Mouse (Mus musculus) liver (tissue): ENCODE measurements around the gene Cblb.

Experiments used
- DNase-seq: peaks from one replicate; pipeline ENCODE4 v3.0.0-alpha.2; 2020; ENCODE audit warnings: mixed read lengths

Cblb gene

DNA sequence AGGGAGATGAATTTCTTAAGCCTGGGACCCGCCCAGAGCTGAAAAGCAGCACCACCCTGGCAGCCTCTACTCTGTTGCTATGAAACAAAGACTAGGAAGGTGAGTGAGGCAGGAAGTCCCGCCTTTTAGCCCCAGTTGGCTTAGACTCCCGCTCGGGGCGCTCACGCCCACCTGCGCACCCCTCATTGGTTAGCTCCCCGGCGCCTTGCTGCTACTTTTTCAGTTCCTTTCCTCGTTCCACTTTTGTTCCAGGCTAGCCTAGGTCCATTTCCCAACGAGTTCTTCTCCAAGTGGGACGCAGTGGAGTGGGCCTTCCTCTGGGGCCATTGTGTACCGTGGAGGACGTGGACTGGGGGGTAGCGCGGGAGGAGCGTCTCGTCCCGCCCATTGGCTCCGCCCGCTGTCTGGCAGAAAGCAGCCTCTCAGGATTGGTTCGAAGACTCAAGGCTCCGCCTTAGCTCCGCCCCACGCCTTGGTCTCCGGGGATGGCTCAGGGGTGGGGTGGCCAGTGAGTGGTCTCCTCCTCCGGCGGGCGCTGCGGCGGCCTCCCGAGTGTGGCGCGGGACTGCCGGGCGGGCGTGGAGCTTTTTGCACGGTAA is at the start of gene Cblb:
Gene Cblb, plus strand, starts transcription at position 135 of the 599 bp plus-strand sequence.
- DNase-seq, result peak; percentile 98

DNA sequence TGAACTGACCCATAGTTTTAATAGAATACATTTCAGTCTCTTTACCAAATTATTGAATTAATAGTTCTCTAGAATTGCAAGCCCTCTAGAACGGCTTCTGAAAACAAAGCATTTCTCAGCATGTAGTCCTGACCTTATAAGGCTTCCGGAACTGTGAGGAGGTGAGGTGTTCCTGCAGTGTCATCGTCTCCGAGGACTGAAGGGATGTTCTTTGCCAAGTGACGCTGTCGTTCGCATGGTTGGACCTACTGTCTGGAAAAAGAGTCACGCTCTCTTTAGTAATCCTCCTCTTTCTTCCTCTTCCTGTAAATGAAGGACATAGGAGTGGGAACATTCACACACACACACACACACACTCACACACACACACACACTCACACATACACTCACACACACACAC is 45.6 kb upstream of the Cblb start:
- no peak for DNase-seq

DNA sequence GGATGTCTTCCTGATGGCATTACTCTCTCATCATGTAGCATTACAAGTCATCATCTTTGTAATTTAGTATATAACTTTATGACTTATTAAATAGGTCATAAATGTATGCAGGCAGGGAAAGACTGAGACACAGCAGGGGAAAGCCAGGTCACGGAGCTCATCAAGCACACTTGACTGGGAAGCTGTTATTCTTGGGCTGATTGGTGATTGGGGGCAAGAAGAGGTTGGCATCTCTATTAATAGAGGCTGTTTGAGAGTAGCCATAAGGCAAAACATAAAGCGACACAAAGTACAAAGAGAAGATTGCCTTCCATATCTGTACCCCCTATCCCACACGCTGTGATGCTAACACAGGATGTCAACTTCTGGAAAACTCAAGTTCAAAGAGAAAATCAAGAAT is 44.8 kb upstream of the Cblb start:
- no peak for DNase-seq

DNA sequence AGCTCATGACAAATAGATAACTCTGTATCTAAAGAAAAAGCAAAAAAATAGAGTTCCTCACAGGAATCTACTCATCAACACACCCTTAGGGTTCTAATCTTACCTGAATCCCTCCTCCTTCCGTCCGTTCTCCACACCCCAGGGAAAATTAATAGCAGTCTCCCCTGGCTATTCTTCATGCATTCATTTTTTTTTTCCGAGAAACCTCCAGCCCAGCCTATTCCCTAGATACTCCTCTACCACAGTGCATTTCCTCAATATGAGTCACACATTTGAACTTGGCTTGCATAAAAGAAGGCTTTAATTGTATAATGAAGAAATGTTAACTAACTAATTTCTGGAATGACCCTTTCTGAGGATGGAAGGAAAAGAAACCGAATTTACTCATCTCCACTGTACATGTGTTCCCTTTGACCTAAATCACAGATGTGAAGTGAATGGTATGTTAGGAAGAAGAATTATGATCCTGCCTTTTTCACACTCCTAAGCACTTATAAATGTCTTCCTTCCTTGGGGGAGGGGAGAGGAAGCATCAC is 43.9 kb upstream of the Cblb start:
- no peak for DNase-seq

DNA sequence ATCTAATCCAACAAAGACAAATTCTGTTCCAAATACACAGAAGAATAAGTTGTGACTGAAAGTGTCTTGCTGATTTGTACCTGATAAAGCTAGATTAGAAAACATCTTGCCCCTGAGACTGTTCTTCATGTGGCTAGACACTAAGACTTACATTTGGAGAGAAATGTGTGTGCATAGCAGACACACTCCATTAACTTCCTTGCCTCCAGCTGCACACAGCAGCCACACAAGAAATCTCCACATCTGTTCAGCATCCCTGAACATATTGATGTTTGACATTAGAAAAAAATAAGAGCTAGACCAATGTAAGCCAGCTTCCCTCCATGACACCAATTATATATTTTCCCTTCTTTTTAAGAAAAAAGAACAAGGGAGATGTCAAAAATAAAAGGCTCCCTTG is 43.0 kb upstream of the Cblb start:
- no peak for DNase-seq

DNA sequence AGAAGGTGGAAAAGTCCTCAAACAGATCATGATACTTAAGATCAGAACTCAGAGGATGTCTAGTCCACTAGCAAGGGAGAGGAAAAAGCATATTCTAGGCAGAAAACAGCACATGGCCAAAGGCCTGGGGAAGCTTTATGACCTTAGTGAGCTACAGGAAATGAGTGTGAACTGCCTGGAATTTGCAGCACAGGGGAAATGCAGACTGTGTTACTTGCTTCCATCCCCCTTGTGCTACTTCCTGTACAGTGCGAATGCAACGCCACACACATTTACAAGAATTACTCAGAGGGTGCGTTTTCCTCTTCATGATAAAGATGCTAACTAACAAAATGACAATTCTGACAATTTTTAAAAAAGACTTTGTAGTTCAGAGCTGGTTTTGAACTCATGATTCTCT is 41.8 kb upstream of the Cblb start:
- no peak for DNase-seq

DNA sequence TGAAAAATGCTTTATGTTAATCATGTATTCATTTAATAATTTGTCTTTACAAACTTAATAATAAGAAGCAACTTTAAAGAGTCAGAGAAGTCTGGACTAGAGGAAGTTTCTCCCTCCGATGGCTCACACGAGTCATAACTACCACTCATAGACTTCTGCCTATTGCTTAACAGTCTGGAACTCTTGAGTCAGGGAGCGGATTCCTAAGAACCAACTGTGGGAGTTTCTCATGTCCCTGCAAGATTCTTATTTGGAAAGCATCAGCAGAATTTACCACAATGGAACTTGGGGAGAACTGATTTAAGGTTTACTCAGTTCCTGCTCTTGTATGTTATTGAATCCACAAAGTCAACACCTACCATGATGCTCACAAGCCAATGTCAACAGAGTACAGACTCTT is 31.0 kb upstream of the Cblb start:
- no peak for DNase-seq

DNA sequence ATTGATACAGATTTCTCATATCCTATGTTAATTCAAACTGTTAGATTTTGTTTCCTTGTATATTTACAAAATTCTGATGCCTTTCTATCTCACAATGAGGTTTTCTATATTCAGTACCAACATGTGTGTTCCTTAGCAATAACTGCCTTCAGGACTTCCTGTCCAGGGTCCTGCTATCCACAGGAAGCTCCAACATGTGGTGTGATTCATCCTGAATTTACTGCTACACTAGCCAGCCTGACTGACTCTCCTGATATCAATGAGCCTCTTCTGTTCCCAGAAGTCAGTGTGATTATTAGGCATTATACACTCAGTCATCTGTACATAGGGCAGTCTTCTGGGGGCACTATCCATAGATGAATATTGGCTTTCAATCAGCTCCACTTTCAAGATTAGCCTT is 30.2 kb upstream of the Cblb start:
- DNase-seq, result no peak

DNA sequence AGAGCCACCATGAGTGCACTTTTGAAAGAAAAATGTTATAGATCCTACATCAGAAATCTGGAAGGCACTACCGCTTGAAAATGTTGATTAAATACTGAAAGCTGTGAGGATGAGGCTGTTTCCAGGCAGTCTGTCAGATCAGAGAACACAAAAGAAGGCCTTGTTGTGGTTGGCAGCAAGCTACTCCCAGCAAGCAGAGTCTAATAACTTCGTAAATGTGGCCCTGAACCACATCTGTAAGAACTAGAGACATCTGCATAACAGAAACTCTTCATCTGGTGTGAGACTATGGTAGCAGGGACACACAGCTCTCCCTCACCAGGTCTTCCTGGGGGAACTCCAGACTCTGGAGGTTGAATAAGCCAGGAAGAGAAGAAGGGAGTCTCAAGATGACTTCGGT is 24.0 kb upstream of the Cblb start:
- no peak for DNase-seq

DNA sequence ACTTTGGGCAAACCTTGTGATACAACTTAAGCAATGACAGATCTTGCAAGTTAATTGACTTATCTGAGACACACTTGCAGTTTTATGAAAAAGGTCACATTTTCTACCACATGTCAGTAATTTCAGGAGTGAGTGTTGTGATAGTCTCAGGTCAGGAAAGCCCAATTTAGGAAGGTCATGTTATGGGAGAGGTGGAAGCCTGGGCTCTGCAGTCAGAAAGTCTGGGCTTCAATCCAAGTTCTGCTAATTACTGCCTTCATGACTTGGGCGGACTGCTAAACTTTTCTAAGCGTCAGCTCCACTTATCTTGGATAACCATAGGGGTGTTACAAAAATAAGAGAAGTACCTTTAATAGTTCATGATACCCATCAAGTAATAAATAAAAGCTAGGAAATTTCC is 22.6 kb upstream of the Cblb start:
- DNase-seq, result no peak

DNA sequence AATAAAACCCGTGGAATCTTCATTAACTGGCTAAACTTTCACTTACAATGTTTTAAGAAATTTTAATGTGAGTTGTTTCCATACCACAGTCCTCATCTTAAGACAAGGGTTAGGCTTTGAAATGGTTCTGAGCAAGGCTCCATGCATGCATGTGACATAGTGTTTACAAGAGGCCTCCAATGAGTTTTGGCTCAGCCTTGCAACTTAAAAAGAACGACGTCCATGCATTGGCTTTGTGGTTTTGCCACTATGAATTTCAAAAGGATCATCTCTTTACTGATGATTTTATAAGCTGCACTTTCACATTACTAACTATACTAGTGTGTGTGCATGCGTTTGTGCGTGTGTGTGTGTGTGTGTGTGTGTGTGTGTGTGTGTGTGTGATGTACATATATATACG is 21.6 kb upstream of the Cblb start:
- no peak for DNase-seq

DNA sequence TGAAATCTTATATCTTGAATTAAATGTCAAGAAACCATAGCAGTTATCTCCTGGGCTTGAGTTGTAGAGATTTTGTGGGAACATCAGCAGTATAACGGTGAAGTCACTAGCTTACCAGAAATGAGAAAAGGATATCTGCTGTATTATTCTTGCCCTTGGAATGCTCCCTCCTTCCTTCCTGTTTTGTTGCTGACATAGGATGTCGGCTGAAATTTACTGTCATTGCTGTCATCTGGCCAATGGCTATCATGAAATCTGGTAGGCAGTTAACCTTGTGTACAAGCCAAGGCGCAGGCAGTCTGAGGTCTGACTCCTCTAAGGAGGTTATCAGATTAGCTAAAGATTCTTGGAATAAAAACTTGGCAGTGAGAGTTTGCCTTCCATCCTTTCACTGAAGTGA is 18.0 kb upstream of the Cblb start:
- no peak for DNase-seq

DNA sequence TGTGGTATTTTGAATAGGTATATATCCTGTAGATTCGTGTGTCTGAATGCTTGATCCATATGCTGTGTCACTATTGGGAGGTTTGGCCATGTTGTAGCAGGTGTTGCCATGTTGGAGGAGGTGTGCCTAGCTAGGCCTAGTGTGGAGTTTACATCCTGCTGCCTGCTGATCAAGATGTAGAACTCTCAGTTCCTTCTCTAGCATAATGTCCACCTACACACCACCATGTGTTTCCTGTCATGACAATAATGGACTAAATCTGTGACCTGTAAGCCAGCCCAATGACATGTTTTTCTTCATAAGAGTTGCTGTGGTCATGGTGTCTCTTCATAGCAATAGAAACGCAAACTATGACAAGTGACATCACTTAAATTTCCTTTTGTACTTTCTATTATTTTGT is 17.2 kb upstream of the Cblb start:
- no peak for DNase-seq

DNA sequence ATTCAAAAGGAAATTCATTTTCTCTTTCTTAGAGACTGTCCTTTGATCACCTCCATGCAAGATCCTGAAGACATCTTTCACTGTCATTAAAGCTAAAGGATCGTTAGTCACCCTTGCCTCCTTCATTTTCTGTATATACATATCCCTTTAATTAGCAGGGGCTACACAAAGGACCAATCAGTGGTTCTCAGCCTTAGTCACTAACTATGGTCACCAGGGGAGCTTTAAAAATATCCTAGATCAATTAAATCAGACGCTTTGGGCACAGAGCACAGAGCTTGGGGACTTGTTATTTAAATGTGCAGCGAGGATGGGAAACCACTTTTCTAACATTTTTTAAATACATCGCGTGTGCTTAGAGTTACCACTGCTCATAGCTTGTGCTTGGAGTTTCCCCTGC is 7.6 kb upstream of the Cblb start:
- DNase-seq, result no peak

DNA sequence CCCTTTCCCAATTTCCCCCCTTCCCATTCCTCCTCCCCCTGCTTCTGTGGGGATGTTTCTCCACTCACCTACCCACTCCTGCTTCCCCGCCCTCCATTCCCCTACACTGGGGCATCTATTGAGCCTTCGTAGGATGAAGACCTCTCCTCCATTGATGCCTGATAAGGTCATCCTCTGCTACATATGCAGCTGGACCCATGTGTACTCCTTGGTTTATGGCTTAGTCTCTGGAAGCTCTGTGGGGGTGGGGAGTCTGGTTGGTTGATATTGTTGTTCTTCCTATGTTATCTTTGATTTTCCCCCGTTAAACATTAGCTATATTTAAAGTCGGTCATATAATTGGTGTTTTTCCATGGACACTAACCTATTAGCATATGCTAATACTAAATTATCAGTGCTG is 3.7 kb upstream of the Cblb start:
- DNase-seq, result no peak

DNA sequence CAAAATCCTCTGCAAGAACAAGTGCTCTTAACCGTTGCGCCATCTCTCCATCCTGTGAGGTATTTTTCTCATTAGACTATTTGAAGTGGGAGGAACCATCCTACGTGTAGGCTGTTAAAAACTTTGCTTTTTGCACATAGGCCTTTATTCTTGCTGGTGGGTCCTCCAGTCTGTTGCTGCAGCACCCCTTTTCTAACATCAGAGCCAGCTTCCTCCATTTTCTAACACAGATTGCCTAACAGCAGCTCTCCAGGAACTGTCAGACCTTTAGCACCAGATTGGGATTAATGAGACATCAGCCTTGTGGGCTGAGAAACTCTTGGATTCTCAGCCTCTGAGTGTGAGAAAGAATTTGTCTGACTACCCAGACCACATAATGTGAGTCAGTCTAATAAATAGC is 2.0 kb upstream of the Cblb start:
- no peak for DNase-seq

DNA sequence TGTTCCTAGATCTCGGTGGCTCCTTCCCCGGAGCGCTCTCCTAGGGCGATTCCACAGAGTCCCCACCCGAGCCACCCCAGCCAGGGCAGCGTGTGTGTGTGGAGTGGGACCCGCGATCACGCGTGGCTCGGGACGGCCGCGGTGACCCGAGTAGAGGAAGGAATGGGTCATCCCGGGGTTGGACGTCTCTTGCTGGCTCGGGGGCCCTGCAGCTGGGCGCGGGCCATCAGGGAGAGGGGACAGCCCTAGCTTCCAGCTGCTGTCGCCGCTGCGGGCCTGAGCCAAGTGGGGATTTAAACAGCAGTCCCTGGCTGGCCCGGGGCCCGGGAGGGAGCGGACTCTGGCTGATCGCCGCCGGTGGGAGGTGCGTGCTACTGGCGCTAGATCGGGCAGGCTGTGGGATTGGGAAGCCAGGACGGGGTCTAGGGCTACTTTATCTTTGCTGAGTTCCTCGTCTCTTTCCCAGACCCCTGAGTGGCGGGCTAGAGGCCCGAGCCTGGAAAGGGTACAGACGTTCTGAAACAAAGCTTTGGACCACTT is 757 bp downstream of the Cblb start:
- peak; percentile 80 for DNase-seq

DNA sequence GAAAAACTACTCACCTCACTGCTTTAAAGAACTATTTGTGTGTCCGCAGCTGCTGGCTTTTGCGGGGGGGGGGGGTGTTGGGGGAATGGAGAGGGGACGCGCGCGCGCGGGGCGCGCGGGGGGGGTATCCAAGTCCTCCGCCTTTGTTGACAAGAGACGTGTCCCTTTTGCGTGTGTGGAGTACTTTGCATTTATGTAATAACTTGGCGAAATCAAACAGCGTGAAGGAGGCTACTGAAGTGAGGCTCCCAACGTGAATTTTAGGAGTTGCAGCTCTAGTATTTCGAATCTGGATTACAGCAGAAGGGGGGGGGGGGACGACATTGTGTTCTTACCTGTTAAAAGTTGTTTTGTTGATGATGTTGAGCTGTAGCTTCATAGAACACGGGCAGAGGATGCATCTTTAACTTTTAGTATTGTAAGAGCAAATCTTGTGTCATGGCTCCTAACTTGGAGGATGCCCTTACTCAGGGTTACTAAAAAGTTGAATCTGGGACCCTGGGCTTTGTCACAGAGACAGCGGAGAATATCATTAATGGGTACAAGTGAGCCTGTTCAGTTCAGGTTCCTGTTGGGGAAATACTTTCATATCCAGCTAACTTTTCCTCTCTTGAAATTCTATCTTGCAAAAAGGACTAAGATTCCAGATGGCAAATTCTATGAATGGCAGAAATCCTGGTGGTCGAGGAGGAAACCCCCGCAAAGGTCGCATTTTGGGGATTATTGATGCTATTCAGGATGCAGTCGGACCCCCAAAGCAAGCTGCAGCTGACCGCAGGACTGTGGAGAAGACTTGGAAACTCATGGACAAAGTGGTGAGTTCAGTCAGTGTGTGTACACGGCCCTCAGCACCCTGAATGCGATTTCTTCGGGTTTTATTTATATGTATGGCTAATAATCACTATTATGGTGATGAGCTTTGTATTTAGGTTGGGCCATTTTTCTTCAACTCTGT is 1.6 kb downstream of the Cblb start:
- no peak for DNase-seq

DNA sequence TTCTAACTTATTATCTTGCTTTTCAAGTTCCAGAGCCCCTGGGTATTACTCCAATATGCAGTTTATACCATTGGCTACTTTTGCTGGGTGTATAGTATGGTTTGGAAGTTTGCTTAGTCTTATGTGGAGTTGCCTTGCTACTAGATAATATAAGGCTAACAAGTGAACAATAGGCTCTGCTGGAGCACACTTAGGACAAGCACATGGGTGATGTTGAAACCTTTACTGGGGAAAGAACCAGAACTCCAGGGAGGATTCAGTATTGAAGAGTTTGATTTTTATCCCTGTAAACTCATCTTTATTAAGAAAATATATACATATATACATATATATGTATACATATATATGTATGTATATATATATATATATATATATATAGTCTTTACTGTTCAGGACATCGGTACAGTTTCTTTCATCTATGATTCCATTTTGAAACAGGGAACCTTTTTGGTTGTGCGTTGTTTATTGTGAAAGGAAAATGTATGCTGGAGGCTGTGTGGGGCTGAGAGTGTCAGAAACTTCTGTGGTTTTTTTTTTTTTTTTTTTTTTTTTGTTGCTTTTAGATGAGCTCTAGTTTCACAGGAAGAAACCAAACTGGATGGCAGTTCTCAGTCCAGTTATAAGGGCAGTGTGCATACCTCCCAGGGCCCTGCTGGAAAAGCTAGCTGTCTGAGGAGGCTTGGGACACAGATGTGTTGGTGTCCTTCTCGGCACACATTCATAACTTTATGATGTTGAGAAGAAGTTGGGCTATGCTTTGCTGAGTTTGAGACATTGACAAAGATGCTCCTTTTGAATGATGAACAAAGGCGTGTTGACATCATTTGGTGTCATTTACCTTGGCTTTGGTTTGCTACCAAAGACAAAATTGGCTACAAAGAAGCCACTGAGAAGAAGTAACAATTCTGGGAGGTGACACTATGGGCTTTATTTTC is 2.6 kb downstream of the Cblb start:
- no peak for DNase-seq

DNA sequence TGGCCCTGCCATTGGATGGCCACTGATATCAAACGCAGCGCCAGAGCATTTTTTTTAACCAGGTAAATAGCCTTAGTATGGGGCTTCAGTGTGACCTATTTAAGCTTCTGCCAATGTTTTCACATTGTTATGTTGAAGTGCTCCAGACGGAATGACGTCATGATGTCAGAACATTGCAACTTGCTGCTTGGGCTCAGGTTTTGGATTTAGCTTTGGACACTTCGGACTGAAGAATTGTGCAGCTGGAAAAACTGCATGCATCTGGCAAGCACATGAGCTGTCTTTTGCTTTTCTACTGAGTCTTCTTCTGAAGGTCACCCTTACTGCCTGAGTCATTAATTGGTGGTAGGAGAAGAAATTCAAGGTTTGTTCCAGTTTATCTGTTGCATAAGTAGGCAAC is 3.3 kb downstream of the Cblb start:
- no peak for DNase-seq

DNA sequence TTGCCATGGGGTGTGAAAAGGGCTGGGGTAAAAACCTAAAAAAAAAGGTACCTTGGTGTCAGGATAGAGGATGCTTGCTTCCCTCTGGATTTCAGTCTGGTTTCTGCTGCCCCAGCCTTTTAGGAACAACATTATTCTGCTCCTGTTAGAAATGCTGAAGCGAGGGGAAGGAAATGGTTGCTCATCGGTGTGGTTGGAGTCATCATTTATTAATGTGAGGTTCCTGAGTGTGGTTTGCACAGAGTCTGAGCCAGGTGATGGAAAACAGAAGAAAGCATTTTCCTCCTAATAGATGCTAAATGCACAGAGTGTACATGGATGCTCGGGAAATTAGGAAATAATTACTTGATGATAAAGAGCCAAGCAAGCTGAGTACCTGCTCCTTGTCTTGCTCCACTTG is 5.3 kb downstream of the Cblb start:
- DNase-seq, result no peak

DNA sequence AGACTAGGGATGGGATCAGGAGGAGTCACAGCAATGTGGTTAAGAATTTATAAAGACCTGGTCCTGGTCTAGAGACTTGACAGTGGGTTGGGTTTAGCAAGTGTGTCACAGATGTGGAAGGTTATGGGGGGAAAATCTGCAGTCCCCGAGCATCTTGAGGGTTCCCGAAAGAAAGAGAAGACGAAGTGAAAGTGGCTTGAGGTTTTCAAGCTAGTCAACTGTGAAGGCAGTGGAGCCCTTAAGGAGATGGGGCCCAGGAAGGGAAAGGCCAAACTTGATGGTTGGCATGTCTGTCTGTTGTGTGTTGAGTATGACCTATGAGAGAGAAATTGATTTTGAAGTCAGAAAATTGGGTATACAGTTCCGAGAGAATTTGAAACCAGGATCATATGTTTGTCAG is 7.3 kb downstream of the Cblb start:
- DNase-seq, result no peak

DNA sequence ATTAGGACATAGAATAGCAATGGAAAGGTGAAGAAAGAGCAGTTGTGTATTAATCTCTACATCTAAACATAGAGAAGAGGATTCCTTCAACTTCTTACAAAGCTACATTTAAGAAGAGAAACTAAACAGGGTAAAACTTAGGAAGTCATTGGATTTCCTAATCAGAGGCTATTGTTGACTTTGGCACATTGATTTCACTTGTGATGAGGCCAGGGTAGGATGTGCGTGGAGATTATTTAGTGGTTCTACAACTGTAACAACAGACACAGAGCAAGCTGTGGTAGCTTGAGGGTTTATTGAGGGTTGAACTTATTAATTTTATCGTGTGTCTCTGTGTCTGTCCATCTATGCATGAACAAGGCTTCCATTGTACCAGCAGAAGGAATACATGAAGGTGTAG is 7.8 kb downstream of the Cblb start:
- DNase-seq, result no peak
